Mouse (Mus musculus): ENCODE measurements around the gene Olfr187.

DNA sequence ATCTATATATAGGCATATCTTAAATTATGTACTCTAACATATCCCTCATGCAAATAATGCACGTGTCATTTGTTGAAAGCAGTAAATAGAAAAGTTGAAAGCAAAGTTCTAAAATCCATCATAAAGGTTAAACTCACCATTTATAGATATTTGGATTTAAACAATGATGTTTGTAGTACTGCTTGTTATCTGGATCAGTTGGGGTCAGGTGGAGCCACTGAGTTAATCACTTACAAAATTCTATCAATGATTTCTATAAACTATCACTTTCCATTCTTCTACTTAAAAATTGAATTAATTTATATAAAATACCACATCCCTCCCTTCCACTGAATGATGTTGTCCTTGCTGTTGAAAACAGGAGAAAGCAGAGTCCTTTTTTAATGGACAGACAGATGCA is 9.3 kb upstream of the Olfr187 start:
- TF ChIP-seq GATA1 (IDR thresholded peaks at IDR 0.05; ENCODE audit: low read length) = no peak
- no peak for TF ChIP-seq TAL1 (IDR thresholded peaks at IDR 0.05; ENCODE audit: low read length)
